Comparison of ENCODE assay signal across 7 mouse cellular contexts in the genomic region with DNA sequence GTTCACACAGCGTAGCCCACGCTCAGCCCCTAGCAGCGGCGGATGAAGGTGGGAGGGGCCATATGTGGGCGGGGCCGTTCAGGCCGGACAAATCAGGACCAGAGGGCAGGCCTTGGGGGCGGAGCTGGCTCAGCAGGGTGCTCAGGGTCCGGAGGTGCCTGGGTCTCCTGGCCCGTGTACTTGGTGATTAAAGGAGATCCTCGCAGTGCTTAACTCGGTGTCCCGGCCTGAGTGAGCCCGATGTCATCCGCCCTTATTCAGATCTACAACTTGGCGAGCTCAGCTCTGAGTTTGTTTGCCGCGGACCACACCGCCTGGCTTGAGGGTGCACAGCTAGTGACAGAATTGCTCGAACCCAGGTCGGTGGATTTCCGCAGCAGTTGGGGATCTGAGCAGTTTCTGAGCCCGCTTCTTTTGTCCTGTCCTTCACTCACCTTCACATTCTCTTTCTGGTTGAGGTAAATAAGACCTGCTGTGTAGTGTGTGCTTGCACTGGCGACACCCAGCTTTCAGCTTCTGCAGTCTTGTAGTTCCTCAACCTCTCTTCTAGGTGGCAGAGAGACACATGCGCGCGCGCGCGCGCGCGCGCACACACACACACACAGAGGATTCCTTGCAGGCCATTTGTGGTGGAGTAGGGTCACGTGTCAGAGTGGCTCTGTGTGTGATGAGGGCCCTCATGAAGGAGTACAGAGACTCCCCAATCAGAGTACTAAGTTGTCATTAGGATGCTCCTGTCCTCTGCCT.
DNase-seq lines count a peak whose midpoint lies in the region; ATAC-seq and TF ChIP-seq lines count a peak whose summit lies in the region.

No protein-coding gene starts in this region.

- H3K27ac ChIP-seq in cerebellum, adult 2 months (ENCODE audit: insufficient read depth, low read length) = no peak overlapping the region
- peak overlapping the region; percentile 23; the same call in 1 of the 2 replicates for H3K27ac ChIP-seq in hindbrain, embryonic 12.5 days
- peak overlapping the region; percentile 71; the same call in 1 of the 2 replicates for H3K27ac ChIP-seq in limb, embryonic 10.5 days
- H3K27ac ChIP-seq in midbrain, embryonic 11.5 days (ENCODE audit: low read depth, low read length) = no peak overlapping the region

- H3K4me3 ChIP-seq in cerebellum, adult 2 months (replicated peaks; ENCODE audit: insufficient read depth, low read depth, low read length) = peak overlapping the region; percentile 23
- H3K4me3 ChIP-seq in hindbrain, embryonic 12.5 days = peak overlapping the region; percentile 32
- H3K4me3 ChIP-seq in limb, embryonic 10.5 days = peak overlapping the region; percentile 59
- H3K4me3 ChIP-seq in midbrain, embryonic 11.5 days (ENCODE audit: low read depth, low read length) = peak overlapping the region; percentile 31

- peak; percentile 60 for ATAC-seq in hindbrain, embryonic 12.5 days (ENCODE audit: low FRiP score)
- ATAC-seq in midbrain, embryonic 11.5 days (ENCODE audit: low FRiP score) = peak; percentile 88

- H3K36me3 ChIP-seq in hindbrain, embryonic 12.5 days = no peaks in the 10 kb centered on the region
- H3K36me3 ChIP-seq in limb, embryonic 10.5 days = no peaks in the 10 kb centered on the region
- H3K36me3 ChIP-seq in midbrain, embryonic 11.5 days (ENCODE audit: control insufficient read depth, insufficient read depth, low read length) = no peaks in the 10 kb centered on the region

- no peak overlapping the region; the same call in 1 of the 2 replicates for H3K9ac ChIP-seq in hindbrain, embryonic 12.5 days
- H3K9ac ChIP-seq in midbrain, embryonic 11.5 days (ENCODE audit: low read length) = peak overlapping the region; percentile 33; the same call in 1 of the 2 replicates

- DNase-seq in adrenal gland, adult 18-20 months (ENCODE audit: low spot score in 2 of 2) = peak; percentile 55 to 59
- peak; percentile 60 to 67 for DNase-seq in cerebellum, adult 2 months
- DNase-seq in forelimb bud, embryonic 11.5 days (ENCODE audit: low read depth, low spot score) = peak; percentile 69
- peak; percentile 86 for DNase-seq in limb, embryonic 10.5 days (ENCODE audit: low spot score)
- DNase-seq in midbrain, embryonic 11.5 days (ENCODE audit: low spot score, missing footprints) = peak; percentile 97
- DNase-seq in spleen, postnatal 36 days (ENCODE audit: low spot score in 2 of 2) = peak; percentile 83 to 86

- no peak for TF ChIP-seq POLR2A in cerebellum, adult 2 months (IDR thresholded peaks at IDR 0.05; ENCODE audit: borderline replicate concordance, insufficient read depth, low read length)

- 23% methylated on average over 35 of the region's 35 CpGs for WGBS in cerebellum, adult 2 months
- WGBS in hindbrain, embryonic 12.5 days = 6% methylated on average over 35 of the region's 35 CpGs
- 7% methylated on average over 35 of the region's 35 CpGs for WGBS in limb, embryonic 10.5 days
- WGBS in midbrain, embryonic 11.5 days = 5% methylated on average over 35 of the region's 35 CpGs

- no peak for TF ChIP-seq CTCF in cerebellum, adult 2 months (IDR thresholded peaks at IDR 0.05; ENCODE audit: borderline replicate concordance, insufficient read depth, low read depth, low read length)

- H3K4me2 ChIP-seq in hindbrain, embryonic 12.5 days (replicated peaks) = peak overlapping the region; percentile 57
- peak overlapping the region; percentile 63 for H3K4me2 ChIP-seq in midbrain, embryonic 11.5 days

- no peaks in the 10 kb centered on the region for H3K4me1 ChIP-seq in cerebellum, adult 2 months (ENCODE audit: control insufficient read depth, insufficient read depth, low read length)
- H3K4me1 ChIP-seq in hindbrain, embryonic 12.5 days = peaks cover 42% of the 10 kb centered on the region
- H3K4me1 ChIP-seq in limb, embryonic 10.5 days = peaks cover 52% of the 10 kb centered on the region
- H3K4me1 ChIP-seq in midbrain, embryonic 11.5 days (ENCODE audit: control insufficient read depth, insufficient read depth, low read length) = peaks cover 27% of the 10 kb centered on the region

- H3K9me3 ChIP-seq in hindbrain, embryonic 12.5 days (replicated peaks) = no peaks in the 10 kb centered on the region
- no peaks in the 10 kb centered on the region for H3K9me3 ChIP-seq in limb, embryonic 10.5 days (replicated peaks)
- no peaks in the 10 kb centered on the region for H3K9me3 ChIP-seq in midbrain, embryonic 11.5 days (ENCODE audit: control insufficient read depth, low read length)

- H3K27me3 ChIP-seq in cerebellum, adult 2 months (ENCODE audit: control insufficient read depth, insufficient read depth, low read length) = no peaks in the 10 kb centered on the region
- H3K27me3 ChIP-seq in hindbrain, embryonic 12.5 days = peaks cover 9% of the 10 kb centered on the region
- H3K27me3 ChIP-seq in limb, embryonic 10.5 days (ENCODE audit: low read depth, poor library complexity, severe bottlenecking) = peaks cover 9% of the 10 kb centered on the region; the same call in 1 of the 2 replicates
- H3K27me3 ChIP-seq in midbrain, embryonic 11.5 days (ENCODE audit: control insufficient read depth, insufficient read depth, low read length) = peaks cover 18% of the 10 kb centered on the region

Comparison
In these comparisons a context has a peak if more than half of its experiments do, and no peak if none do; other contexts are left out.
1. H3K27ac ChIP-seq: peak in hindbrain, embryonic 12.5 days (single experiment) and limb, embryonic 10.5 days (single experiment); none in cerebellum, adult 2 months (single experiment) and midbrain, embryonic 11.5 days (single experiment).
2. Peak in every context shown above with its lines, with median percentiles within 50 percentile points of each other: DNase-seq and H3K4me3 ChIP-seq.